Mouse (Mus musculus) left cerebral cortex, postnatal 4 days (tissue): Measurements from ENCODE around the gene Cmklr1. TPM values are rescaled to one million over a fixed set of nuclear protein-coding genes. Genes with fewer than 3 reads are reported as not detected.

Source experiments
- total RNA-seq, 2 experiments: library from RNA; stranded (reverse); gene quantifications; 2 replicates each; pipeline ENCODE4 v1.2.3; 2021

The Cmklr1 gene
- total RNA-seq, 2 experiments from 2014 or later, result 2.7 to 2.9 TPM

Other genes with a start within 250 kb of the Cmklr1 start
- 10 to 100 TPM; 39.4 to 43.9 TPM for gene Wscd2, start 160.1 kb downstream of the Cmklr1 start, total RNA-seq
- gene 1700069L16Rik, start 74.3 kb upstream of the Cmklr1 start, total RNA-seq, result not detected
- 1 to 10 TPM; 5.7 to 7.8 TPM for gene Ficd, start 85.4 kb upstream of the Cmklr1 start, total RNA-seq
- 10 to 100 TPM; 46.8 to 50.1 TPM for gene Sart3, start 122.1 kb upstream of the Cmklr1 start, total RNA-seq
- 10 to 100 TPM; 39.9 to 43.0 TPM for gene Iscu, start 122.3 kb upstream of the Cmklr1 start, total RNA-seq
- gene Tmem119, start 150.1 kb upstream of the Cmklr1 start, total RNA-seq, result 1 to 10 TPM; 3.3 to 4.6 TPM
- gene Selplg, start 182.2 kb upstream of the Cmklr1 start, total RNA-seq, result 1 to 10 TPM; 1.5 to 2.7 TPM